Mouse (Mus musculus) liver, postnatal 0 days (tissue): ENCODE measurements at regions not wholly inside any gene's neighbourhood (a gene's known extent, or its start where the extent isn't known, plus 50 kb on each side); places are given as distances from the start of the nearest gene placed in this dataset.

ENCODE experiments used
- CTCF ChIP-seq: sonication (generic); IDR thresholded peaks from 2 replicates; pipeline ENCODE4 v1.5.1; 2016; ENCODE audit warnings: antibody characterized with exemption, low read depth
- EP300 ChIP-seq: IDR thresholded peaks from 2 replicates; pipeline ENCODE4 v1.6.1; 2016; ENCODE audit warnings: antibody characterized with exemption, low read depth, mild to moderate bottlenecking

DNA sequence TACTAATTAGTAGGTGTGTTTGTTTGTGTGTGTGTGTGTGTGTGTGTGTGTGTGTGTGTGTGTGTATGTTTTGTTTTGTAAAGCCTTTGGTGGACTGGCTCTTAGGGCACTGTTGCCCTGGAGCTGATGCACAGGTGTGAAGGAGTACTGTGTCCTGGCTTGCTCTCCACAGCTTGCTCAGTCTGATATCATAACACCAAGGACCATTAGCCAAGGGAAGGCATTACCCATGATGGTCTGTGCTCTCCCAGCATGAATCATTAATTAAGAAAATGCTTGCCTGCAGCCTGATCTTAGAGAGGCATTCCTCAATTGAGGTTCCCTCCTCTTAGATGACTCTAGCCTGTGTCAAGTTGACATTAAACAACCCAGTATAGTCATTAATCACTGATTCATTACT is 54.7 kb downstream of the Spry2 start:
- TF ChIP-seq CTCF (no peak), EP300 (no peak)
